Mouse (Mus musculus) MN1 (cell line): Measurements from ENCODE around the gene Ralgps1.
"Not testable (repeated sequence)": the region's sequence is repeated elsewhere in the genome, so short reads cannot be mapped to it uniquely, and the experiment has no call there.

ENCODE experiments used
- DNase-seq: peaks from one replicate; pipeline ENCODE4 v3.0.0-alpha.2; 2016; ENCODE audit warnings: low spot score

The Ralgps1 gene

DNA sequence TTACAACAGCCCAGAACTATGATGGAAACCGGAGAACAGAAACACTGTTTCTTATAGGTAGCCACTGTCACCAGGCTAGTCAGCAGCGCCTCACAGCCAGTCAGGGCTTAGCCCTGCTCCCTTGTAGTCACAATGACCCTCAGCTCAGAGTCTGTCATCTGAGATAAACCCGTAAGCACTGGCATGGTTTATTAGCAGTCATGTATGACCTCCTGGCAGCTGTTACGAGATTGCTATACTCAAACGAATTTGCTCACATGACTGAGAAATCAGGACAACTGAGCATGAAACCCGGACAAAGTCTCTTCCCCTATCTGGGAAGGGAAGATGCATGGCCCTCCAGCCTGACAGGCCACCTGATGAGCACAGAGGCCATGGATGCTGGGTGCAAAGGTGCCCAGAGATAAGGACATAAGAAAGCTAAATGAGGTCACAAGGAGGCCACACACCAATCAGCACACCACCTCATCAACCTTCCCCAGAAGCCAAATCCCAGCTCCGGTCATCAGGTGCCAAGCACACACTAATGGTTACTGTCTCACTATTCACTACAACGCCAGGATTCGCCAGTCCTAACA, 10.1 kb downstream of the Ralgps1 start:
- DNase-seq = no peak

GRCm38 (mm10) chr2:33360564-33360963, 10.7 kb downstream of the Ralgps1 start:
- no peak for DNase-seq

DNA sequence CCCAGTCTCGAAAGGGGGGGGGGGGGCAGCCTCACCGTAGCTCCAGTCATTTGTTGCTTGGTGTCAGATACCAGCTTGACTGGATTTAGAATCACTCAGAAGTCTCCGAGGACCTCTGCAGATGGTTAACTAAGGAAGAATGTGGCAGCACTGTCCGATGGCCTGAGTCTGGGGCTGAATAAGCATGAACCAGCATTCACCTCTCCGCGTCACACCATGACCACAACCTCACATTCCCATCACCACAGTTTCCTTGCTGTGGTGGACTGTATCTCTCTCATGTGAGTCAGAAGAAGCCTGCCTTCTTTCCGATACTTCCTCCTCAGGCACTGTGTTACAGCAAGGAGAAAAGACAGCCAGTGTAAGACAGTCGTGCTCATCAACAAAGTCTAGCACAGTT, 12.1 kb downstream of the Ralgps1 start:
- DNase-seq = no peak

DNA sequence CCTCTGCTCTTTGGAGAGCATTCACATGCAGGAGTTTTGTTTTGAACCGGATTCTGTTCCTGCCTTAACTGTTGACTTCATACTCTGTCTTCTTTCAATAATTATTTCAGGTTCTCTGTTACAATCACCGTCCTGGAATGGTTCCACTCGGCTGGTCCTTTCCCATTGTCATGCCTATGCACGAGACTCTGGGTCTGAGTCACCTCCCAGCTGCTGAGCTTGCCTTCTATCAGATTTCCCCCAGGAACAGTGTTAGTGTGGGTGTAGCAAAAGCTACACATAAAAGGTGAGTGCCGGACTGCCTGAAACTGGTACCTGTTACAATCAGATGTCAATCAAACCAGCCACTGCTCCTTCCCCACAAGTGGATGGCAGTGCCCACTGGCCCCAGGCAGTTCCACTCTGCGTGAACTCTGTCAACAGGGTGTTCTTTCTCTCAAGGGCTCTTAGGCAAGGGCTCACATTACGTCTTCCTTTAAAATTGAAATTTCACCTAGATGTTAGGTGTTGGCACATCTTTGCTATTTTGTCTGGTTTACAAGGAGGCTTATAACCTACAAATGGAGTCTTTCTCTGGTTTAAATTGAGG, 13.9 kb downstream of the Ralgps1 start:
- peak; percentile 39 for DNase-seq

DNA sequence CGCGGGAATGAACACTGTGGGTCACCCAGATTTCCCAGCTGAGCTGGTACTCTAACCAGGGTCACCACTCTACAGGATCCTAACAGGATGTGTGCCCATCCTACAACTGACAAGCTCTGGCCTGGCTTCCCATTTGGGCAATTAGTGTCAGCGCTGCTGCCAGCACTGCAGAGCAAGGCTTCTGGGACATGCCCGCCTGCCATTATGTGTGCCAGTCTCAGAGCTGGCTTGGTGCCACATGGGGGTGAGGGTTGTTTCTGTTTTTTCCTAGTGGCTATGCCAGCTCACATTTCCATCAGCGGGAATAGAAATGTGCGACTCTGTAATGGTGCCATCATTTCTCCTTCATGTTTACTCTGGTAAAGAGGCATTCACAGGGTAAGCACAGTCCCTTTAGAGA, 15.7 kb downstream of the Ralgps1 start:
- DNase-seq = peak; percentile 87

- no peak for DNase-seq
Measured at GRCm38 (mm10) chr2:33353432-33353831, 17.9 kb downstream of the Ralgps1 start.

GRCm38 (mm10) chr2:33351449-33351848, 19.8 kb downstream of the Ralgps1 start:
- DNase-seq = no peak

DNA sequence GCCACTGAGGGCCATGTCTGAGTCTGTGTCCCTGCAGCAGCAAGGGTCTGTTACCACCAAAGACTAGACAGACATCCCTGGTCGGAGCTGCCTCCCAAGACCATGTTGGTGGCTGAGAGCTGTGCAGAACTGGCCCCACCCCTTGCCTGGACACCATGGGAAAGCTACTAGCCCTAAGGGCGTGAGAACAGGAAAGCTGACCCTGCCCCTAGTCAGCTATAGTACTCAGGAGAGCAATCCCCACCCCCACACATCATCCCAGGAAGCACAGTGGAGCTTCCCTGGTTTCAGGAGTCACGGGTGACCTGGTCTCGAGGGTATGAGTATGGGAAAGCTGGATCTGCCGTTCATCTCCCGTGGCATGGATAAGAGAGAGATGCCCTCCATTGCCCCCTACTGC, 20.4 kb downstream of the Ralgps1 start:
- no peak for DNase-seq

GRCm38 (mm10) chr2:33349581-33349980, 21.7 kb downstream of the Ralgps1 start:
- DNase-seq = no peak

DNA sequence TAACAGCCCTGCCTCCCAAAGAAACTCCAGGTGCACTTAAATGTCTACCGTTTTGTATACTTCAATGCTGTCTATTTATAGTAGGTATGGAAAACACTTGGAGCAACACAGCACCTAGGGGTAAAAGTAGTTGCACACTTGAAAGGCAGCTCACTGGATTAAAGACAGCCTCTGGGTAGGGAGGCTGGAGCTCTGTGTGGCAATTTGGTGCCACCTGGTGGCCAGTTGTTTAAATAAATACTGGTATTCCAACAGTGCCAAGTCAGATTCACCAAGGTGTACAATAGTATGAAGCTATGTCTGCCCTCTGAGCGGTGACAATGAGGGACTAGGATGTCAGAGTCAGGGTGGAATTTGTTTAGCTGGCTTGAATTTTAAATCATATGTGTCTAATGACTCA, 22.2 kb downstream of the Ralgps1 start:
- DNase-seq = peak; percentile 87

GRCm38 (mm10) chr2:33348260-33348659, 23.0 kb downstream of the Ralgps1 start:
- DNase-seq = no peak

- DNase-seq = peak; percentile 25
Measured at GRCm38 (mm10) chr2:33347607-33348006, 23.7 kb downstream of the Ralgps1 start.

DNA sequence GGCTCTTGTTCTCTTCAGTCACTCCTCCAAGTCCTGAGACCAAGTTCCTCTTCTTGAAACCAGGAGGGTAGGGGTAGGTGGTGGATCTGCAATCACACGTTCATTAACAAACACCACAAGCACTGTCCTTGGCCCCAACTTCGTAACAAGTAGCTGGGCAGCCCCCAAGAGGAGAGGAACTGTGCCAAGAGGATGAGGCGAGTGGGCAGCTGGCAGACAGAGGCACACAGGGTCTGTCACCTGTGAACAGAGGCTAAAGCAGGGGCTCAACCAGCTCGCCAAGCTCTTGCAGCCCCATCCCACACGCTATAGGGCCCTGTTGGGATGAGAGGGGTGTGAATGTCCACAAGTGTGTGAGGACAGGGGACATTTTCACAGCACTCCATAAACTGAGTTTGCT, 24.5 kb downstream of the Ralgps1 start:
- no peak for DNase-seq

DNA sequence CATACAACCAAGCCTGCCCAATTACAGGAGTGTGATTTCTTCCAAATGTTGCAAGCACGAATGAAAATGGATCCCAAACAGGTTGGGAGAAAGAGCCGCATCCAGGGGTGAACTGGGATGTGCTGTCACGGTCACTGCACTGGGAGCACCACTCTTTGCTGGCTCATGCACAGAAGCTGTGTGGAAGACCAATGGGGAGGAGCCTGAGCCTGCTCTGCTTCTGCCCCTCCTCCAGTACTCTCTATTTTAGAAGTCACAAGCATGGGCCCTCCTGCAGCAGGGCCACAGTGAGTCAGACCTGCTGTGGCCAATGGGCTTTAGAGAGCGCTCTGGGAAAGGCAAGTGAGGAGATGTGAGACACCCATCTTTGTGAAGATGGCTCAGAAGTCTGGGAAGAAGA, 25.3 kb downstream of the Ralgps1 start:
- peak; percentile 41 for DNase-seq

- no peak for DNase-seq
Measured at GRCm38 (mm10) chr2:33345475-33345874, 25.8 kb downstream of the Ralgps1 start.

DNA sequence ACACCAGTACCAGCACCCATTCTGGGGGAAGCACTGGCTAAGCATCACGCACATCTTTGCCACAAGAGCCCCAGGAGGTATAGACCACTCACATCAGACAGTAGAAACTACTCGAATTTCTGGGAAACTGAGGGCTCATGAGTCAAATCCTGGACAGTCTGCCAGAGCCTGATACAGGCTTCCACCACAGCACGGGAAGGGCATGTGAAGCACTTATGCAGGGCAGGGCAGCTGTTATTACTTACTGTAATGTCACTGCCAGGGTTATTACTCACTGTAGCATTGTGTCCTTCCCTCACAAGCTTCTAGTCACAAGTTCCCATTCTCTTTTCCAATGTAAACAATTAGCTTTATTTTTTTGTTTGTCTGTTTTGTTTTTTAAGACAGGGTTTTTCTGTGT, 27.9 kb downstream of the Ralgps1 start:
- DNase-seq = no peak

- DNase-seq = no peak
Measured at GRCm38 (mm10) chr2:33342148-33342547, 29.1 kb downstream of the Ralgps1 start.

DNA sequence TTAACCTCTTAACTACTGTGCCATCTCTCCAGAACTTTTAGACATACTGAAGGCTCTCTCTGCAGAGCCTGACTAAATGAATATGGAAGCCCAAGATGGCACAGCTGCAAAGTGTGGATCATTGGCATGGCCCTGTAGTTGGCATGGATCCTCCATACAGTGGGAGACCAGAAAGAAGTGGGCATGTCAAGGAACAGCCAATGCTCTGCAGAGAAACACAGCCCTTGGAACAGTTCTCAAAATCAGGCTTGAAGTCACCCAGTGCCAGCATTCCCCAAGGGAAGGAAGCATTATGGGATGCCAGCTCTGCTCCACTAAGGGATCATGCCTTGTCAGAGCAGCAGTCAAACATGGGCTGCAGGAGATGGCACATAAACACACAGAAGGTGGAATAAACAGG, 35.5 kb downstream of the Ralgps1 start:
- DNase-seq = no peak

DNA sequence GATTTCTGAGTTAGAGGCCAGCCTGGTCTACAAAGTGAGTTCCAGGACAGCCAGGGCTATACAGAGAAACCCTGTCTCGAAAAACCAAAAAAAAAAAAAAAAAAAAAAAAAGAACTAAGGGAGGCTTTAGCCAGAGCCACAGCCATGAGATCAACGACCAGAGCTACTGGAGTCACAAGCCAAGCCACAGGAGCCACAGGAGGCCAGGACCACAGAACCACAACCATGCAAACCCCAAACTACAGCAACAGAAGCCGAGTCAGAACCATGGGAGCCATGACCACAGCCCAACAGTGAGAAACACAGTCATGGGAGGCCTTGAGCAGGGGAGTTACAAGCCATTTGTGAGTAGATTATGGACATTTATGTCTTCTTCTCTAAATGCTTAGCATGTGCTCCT, 41.7 kb downstream of the Ralgps1 start:
- no peak for DNase-seq

- DNase-seq = no peak
Measured at GRCm38 (mm10) chr2:33328941-33329340, 42.3 kb downstream of the Ralgps1 start.

GRCm38 (mm10) chr2:33325359-33325758, 45.9 kb downstream of the Ralgps1 start:
- no peak for DNase-seq

DNA sequence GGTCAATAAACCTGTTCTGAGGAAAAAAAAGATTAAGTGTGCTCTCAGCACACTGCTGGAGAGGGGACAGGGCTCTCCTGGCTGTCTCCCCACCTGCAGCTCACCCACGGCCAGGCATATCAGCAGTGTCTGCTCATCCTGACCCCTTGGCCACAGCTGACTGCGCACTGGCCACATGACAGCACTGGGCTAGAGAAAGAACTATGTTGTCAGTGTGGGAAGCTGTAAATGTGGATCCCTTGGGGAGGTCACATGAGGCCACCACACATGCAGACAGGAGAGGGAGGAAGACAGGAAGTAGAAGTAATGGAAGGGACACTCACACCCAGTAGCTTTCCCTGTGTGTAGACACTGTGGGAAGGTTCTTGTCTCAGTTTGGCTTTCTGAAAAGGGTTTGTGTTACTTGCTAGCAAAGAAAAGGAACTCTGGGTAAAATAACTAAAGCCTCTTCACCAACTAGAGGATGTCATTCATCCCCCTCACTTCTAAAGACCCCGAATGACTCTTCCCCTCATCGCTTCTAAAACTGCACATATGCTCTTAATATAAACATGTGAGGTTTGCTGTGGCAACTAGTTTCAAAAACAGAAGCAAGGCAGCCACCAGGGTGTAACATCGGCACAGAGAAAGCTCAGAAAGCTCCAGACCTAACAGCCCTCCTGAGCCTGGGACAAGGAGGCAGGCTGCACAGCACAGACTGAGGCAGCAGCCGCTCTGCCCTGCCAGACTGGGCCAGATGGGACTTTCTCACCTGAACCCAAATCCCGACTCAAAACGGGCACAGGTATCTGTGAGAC, 47.3 kb downstream of the Ralgps1 start:
- no peak for DNase-seq

- DNase-seq = not testable (repeated sequence)
Measured at GRCm38 (mm10) chr2:33323043-33323625, 48.2 kb downstream of the Ralgps1 start.
